Mouse (Mus musculus) adrenal gland, adult 2 months (tissue): Measurements from ENCODE around the gene Nae1. TPM values are rescaled to one million over a fixed set of nuclear protein-coding genes. Genes with fewer than 3 reads are reported as not detected.
"Not testable (repeated sequence)": the region's sequence is repeated elsewhere in the genome, so short reads cannot be mapped to it uniquely, and the experiment has no call there.

Source experiments
- DNase-seq: peaks from one replicate; pipeline ENCODE4 v3.0.0; 2021
- long read RNA-seq: library from polyadenylated mRNA; stranded (forward); transcript quantifications from one replicate; pipeline ENCODE4 v2.0.0, GENCODE M21; 2021
- polyA plus RNA-seq: library from polyadenylated mRNA; depleted of rRNA; stranded (reverse); fragments of >200 nt; gene quantifications from 2 replicates; pipeline ENCODE4 v1.2.3, GENCODE M21; 2012; rRNA removed
- total RNA-seq, 2 experiments: library from RNA; stranded (reverse); gene quantifications; 2 replicates each; pipeline ENCODE4 v1.2.3; 2021

The Nae1 gene
- total RNA-seq (10 to 100 TPM; 31.1 to 40.8 TPM), polyA plus RNA-seq (1.1 and 2.0 TPM in 2 replicates)
- long read RNA-seq, transcript Nae1-201 (20 exons, 1,808 nt): major isoform, 22 of 29 reads
- long read RNA-seq, partial matches to known transcripts: 1 of 29 reads
- long read RNA-seq, other reads (novel, unspliced or antisense): 6 of 29 reads

DNA sequence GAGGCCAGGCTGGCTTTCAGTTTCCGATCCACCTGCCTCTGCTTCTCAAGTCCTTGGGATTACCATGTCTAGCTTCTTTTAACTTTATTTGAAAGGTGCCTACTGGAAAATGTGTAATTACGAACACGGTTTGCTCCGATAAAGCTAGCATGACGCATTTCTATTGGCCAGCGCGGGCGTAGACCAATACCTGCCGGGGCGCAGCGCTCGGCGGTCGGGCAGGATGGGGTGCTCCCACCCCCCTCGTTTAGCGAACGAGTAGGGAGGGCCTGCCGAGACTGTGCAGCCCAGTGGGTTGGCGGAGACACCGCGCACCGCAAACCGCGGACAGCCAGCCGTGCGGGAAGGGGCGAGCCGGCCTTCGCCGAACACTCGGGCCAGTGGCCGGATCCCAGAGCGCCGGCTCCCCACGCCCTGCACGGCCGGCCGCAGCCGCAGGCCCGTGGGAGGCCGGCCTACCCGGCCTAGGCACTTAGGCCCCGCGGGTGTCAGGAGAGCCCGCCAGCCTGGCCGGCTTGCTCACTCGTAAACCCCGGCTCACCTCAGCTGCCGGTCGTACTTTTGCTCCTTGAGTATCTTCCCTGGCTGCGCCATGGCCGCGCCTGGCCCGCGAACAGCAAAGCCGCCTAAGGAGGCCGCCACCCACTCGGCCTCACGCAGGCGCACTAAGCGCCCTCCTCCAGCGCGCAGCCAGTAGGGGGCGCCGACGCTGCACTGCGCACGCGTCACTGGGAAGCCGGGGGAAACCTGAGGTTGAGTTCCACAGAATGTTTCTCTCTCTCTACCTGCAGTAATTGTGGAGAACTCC lies at the start of gene Nae1, which contains the start of gene Car7:
TSS of gene Nae1 (minus strand) at position 667 of the 808 bp plus-strand sequence.
TSS of gene Car7 (plus strand) at position 719 of the 808 bp plus-strand sequence.
- DNase-seq: peak; percentile 96

DNA sequence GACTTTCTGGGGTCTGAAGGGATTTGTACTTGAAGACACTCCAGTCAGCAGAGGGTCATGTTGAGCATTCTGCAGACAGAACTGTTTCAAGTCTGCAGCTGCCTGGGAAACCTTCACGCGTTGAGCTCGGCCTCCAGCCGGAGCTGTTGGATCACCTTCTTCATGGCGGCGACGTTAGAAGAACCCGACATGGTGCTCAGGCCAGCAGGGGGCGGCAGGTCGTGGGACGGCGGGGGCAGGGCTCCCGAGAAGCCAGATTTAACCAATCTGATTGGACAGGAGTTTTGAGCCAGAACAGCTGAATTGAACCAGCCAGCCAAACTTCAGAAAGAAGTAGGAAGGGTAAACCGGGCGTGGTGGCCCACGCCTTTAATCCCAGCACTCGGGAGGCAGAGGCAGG lies 43.2 kb upstream of the Nae1 start:
- DNase-seq: not testable (repeated sequence)

DNA sequence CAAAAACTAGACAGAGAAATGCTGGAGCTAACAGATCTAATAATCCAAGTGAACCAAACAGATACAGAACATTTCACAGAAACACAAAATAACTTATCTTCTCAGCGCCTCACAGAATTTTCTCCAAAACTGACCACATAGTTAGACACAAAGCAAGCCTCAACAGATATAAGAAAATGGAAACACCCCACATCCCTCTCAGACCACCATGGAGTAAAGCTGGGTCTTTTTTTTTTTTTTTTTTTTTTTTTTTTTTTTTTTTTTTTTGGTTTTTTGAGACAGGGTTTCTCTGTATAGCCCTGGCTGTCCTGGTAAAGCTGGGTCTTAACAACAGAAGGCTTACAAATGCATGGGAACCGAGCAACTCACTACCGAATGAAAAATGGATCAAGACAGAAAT lies 42.4 kb upstream of the Nae1 start:
- no peak for DNase-seq

DNA sequence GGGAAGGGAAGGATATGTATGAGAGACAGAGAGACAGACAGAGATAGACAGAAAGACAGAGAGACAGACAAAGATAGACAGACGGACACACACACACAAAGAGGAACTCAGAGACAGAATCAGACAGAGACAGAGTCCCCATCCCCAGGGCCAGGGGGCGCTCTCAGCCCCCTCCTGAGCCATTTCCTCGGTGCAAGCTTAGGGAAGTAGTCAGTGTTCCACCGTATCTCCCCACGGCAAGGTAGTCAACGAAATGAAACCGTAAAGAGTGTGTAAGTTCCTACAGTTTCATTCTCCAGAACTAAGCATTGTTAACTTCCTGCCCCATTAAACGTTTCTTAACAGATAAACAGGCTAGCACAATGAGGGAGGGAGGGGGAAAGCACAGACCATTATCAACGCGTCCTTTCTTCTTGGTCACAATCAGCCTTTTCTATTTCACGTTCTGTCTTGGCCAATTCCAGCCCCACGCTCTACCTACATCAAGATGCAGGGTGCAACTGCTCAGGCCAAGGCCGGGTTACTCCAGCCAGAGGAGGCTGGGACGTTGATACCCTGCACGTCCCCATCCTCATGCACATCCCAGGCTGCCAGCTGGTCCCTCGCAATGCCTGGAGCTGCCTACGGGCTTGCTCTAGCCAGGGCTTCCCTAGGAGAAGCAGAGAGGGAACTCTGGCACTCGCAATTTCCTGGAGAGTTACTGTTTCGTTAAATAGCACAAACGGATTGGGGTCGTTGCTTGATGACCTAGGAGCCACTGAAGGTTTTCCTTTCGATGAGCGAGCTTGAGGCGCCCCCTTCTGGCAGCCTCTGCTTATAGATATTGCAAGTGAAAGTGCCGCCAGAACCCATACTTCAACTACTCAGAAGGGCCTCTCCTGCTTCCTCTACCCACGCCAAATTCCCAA lies 36.3 kb upstream of the Nae1 start:
- DNase-seq: peak; percentile 82

DNA sequence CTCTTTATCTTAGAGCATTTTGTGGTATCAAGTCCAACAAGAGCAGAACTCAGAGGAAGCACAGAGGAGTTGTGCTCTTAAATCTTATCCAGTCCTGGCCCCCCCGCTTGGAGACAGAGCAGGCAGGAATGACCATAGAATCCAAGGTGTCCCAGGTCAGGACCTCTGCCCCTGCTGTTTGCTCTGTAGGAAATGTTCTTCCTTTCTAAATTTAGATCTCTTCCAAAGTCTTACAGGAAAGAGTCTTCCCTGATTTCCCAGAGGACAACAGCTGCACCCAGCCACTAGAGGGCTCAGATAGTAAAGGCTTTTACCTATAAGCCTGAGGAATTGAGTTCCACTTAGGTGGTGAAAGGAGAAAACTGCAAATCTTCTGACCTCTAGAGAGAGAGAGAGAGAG lies 35.1 kb upstream of the Nae1 start:
- DNase-seq: peak; percentile 50

DNA sequence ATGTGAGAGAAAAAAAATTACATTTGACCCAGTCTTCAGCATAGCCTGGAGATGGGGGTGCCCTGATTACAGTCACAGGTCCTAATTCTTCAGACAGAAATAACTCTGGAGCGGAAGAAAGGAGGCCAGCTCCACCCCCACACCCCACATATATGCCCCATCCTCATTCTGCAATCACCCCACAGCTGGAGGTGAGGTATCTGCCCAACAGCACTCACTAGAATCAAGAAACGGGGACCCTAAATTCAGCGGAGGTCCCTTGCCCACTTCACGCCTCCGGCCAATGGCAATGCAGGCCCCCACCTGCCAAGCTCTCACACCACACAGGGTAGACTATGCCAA lies 31.0 kb upstream of the Nae1 start:
- DNase-seq: no peak

DNA sequence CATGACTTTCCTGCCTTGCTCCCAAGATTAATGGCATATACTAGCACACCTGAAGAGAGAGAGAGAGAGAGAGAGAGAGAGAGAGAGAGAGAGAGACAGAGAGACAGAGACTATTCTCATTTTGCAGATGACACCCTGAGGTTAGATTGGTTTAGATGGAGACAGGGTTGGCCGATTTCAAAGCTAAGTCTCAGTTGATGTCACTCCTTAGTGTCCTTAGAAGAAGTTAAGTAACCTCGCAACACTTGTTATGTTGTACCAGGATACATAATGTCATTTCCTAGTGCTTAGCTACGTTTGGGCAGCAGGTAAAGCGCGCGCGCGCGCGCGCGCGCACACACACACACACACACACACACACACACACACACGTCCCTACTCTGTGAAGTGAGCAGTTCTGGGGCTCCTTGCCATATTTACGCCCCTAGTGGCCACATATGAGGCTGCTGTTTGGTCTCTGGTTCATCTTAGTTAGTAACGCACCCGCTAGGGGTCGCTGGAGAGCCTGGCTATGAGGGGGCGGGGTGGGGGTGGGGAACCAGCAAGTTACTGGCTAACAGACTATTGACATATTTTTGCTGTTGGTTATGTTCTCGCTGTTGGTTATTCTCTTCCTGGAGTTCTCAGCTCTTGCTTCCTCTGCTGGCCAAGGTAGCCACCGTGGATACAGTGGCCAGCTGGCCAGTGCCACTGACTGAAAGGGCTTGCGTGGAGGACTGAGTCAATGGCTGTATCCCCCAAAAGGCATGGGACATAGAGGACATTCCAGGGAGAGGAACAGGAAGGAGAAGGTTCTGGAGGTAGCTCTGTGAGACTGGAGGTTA lies 30.4 kb upstream of the Nae1 start:
- peak; percentile 85 for DNase-seq

DNA sequence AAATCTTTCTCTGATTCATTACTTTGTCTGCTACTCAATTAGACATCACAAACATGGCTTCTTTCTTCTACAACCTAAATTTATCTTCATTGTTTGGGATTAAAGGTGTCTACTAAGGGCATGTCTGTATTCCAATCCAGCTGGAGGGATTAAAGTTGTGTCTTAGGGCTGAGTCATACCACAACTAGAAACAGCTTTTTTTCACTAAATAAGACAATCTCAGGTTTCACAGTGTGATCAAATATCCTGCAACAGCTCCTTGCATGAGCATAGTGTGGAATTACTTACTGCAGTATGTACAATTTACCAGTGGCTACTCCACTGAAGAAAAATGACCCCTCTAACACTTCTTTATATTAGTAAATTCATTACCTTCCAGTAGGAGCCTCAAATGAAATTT lies 26.3 kb upstream of the Nae1 start:
- DNase-seq: no peak

DNA sequence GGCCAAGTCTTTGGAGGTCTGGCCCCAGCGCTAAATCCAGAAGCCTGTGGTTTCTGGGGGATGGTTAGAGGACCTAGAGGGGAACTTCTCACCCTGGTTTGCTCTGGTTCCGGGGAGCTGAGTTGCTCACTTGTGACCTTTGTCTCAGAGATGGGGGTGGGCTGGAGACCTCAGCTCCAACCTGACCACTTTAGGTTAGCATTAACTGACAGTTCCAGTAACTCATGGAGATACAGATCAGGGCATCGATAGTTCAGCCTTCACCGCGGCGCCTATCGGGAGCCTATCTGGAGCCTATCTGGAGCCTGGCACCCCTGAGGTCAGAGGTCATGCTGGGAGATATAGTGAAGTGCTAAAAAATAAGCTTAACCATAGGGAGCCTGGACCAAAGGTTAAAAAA lies 22.8 kb upstream of the Nae1 start:
- no peak for DNase-seq

DNA sequence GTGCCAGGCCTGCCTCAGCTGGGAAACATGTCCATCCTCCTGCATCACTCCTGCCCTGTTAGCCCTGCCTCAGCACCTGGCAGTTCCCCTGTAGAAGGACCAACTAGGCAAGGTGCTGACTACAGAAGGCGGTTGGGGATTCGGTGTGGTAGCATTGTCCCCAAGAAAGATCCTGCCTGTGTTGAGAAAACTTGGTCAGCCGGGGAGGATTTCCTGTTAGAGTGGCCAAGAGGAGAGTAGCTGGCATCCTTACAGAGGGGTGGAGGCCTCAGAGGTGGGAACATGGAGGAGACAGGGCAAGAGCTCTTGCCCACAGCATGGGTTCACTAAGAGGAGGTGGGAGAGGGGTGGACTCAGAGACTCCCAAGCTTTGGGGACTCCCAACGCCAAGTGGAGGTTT lies 20.8 kb upstream of the Nae1 start:
- no peak for DNase-seq

DNA sequence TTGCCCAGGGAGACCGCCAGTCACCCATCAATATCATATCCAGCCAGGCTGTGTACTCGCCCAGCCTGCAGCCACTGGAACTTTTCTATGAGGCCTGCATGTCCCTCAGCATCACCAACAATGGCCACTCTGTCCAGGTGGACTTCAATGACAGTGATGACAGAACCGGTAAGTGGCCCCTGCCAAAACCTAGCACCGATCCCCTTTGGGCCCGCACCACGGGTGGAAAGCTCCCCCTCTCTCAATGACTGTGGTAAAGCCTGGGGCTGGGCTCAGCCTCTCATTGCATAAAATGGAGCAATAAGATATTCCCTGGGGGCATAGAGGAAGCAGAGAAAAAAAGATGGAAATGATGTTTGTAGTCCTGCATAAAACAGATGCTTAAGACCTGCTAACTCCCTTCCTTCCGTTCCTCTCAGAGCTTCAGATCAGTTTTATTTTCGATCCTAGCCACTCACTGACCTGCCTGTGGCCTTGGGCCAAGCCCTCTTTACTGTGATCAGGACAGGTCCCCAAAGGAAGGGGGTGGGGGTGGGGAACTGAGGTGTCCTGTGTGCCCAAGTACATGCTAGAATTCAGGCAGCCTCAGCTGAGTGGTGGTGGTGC lies 9.1 kb upstream of the Nae1 start:
- DNase-seq: no peak

DNA sequence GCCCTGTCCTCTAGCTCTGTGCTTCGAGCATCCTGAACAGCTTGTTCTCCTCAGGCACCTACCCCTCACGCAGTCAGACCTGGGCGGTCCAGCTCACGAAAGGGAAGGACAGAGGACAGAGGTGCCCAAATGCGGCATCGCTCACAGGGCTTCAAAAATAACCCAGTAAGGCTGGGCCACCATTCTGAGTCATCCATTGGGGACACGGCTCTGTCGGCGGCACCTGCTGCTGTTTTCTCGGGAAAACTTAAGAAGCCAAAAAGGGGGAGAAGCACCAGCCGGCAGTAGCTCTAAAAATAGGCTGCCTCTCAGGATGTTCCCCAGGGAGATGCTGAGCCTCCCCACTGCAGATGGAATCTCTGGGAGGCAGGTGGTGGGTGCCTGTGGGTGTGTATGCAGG lies 7.7 kb upstream of the Nae1 start:
- DNase-seq: no peak

DNA sequence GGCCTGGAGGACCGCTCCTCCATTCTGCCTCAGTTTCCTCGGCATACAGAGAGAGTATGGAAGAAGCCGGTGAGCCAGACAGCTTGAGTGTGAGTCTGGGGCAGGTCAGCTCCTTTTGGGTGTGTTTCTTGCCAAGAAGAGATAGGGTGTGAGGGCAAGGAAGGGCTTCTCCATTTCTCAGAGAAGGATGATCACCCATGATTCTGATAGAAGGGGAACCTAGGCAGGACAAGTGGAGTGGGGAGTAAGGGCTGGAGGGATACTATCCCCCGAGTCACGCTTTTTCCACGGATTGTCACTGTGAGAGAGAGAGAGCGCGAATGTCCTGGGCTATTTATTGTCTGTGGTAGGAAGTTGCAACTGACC lies 7.1 kb upstream of the Nae1 start:
- no peak for DNase-seq

DNA sequence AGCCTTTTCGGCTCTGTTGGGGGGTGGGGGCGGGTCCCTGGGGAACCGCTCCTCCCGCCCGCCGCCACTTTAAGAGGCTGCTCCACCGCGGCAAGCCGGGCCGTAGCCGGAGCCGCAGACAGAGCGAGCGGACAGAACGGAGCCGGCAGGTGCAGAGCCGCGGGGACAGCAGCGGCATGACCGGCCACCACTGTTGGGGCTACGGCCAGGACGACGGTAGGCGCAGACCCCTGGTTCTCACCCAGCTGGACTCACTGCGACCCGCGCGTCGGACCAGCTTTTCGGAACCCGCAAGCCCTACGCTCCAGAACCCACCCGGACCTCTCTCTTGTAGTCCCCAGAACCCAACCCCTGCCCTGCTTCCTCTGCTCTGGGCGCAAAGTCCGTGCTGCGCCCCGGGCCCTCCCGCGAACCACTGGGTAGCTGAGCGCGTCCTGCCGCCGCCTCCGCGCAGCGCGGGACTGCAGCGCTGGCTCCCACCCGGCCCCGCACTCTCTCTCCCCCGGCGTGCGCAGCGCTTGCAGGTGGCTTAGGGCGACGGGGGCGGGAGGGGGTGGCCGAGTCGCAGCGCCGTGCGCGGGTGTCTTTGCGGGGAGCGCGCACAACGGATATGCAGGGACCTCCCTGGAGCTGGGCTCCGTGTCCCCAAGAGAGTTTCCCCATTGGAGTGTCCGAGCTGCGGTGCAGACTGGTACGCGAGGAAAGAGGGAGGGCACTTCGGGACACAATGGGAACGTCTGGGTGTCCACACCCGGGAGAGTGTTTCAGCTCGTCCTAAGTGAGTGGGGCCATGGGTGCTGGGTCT lies 6.5 kb upstream of the Nae1 start:
- peak; percentile 41 for DNase-seq

DNA sequence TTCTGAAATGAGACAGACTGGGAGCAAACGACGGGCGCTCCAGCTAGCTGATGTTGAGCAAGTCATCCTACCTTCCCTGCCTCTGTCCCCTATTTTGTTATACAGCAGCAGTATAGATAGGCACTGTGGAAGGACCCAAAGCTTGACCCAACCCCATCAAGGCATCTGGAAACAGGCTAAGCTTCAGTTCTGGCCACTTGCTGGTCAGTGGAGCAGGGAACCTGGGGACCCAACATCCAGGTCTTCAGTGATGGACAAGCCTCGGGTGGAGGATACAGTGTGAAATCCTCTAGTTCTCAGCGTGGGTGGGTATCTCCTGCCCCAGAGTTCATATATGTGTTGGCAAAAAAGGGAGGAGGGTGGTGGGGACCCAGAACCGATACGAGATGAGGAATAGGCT lies 5.8 kb upstream of the Nae1 start:
- DNase-seq: no peak

DNA sequence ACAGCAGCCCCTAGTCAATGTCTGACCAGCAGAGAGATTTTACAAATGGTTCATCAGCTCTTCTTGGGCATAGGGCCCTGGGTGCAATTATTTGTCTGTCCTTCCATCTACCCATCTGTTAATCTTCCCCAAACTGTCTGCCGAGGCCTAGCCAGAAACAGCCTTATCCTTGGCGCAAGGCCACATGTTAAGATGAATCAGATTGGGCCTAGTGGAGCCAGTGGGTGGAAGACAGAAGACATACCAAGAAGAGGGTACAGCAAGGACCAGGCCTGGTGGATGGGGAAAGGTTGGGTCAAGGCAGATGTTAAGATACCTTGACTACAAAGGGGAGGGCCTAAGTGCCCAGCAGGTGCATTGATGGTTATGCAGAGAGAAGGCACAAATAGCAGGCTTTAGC lies 5.1 kb upstream of the Nae1 start:
- peak; percentile 77 for DNase-seq

DNA sequence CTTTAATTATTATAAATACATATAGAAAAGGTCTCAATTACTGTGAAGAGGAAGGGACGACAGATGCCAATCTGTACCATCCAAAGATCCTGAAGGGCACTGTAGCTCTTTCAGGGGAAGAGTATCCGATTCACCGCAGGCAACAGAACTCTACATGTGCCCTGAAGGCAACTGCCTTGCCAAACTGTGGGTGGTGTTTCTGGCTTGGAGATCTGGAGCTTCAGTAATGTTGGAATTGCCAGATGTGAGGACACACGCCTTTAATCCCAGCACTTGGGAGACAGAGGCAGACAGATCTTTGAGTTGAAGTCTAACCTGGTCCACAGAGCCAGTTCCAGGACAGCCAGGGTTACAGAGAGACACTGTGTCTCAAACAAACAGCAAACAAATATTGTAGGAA lies 4.5 kb upstream of the Nae1 start:
- DNase-seq: no peak

DNA sequence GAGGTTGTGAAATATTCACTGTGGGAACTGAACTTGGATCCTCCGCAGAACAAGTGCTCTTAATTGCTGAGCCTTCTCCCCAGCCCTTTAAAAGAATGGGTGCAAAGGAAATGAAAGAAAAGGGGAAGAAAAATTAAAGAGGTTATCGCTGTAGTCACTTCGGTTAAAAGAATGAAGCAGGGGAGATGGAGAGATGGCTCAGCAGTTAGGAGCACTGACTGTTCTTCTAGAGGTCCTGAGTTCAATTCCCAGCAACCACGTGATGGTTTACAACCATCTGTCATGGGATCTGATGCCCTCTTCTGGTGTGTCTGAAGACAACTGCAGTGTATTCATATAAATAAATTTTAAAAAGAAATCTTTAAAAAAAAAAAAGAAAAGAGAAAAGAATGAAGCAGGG lies 1.6 kb upstream of the Nae1 start:
- no peak for DNase-seq

DNA sequence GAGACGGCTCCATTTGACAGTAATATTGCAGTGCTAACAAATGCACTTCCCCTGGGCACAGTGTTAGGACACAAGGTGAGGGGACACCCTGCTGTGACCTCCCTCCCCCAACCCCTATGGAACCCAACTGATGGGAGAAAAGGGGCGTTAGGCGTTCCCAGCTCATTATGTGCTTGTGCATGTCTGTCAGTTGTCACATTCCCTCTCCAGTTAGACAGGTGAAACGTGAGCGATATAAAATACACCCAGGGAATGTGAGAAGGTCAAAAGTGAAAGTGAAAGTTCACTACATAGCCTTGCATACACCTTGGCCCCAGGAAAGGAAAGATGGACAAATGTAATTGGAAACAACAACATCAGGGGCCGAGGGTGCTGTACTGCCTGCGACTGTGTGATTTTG lies 941 bp upstream of the Nae1 start:
- no peak for DNase-seq

DNA sequence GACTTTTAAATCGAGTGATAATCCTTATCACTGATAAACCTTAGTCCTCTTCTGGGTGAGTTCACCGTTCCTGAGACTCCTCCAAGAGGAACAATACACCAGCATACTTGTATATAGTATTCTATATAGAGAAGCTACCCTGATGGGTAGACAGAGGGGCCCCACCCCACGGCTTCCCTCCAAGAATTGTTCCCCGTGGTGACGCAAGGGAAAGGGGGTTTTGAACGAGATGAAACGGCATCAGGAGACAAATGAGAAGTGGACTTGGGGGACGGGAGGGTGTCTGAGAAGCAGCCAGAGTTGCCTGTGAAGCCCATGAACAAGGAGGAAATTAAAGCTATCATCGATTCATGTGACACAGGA lies 323 bp upstream of the Nae1 start:
- DNase-seq: no peak

DNA sequence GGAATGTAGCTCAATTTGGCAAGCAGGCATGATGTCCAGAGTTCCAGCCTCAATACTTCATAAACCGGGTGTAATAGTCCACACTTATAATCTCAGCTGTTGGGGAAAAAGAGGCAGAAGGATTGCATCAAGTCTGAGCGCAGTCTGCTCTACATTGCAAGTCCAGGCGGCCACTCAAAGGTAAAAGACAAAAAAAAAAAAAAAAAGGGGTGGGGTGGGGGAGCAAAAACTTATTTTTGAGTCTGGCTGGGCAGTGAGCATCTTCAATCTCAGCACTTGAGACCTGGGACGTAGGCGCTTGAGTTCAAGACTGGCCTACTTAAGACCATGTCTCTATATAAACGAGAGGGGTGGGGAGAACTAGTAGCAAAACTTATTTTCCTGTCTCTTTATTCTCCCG lies 886 bp downstream of the Nae1 start:
- DNase-seq: no peak
